Mouse (Mus musculus) embryo, embryonic 10.5 days (tissue): Measurements from ENCODE around the gene Gm45194.

Source experiments
- DNase-seq: peaks from one replicate; pipeline ENCODE4 v3.0.0-alpha.2; 2015; ENCODE audit warnings: low spot score

The Gm45194 gene

GRCm38 (mm10) chrX:111891089-111891488 lies at the start of gene Gm45194:
TSS of gene Gm45194 (plus strand) at chrX:111891389.
- DNase-seq = no peak

GRCm38 (mm10) chrX:111855878-111856277 lies 35.3 kb upstream of the Gm45194 start:
- DNase-seq = no peak

- no peak for DNase-seq
Observed at GRCm38 (mm10) chrX:111881251-111881650, 9.9 kb upstream of the Gm45194 start.

- peak; percentile 53 for DNase-seq
Observed at GRCm38 (mm10) chrX:111894321-111895050, 3.3 kb downstream of the Gm45194 start.

- peak; percentile 19 for DNase-seq
Observed at GRCm38 (mm10) chrX:111895084-111895779, 4.0 kb downstream of the Gm45194 start.

GRCm38 (mm10) chrX:111917422-111917821 lies 26.2 kb downstream of the Gm45194 start:
- no peak for DNase-seq

- DNase-seq = no peak
Observed at GRCm38 (mm10) chrX:111960909-111961308, 69.7 kb downstream of the Gm45194 start.

GRCm38 (mm10) chrX:111999661-112000060 lies 108.5 kb downstream of the Gm45194 start:
- DNase-seq = no peak

GRCm38 (mm10) chrX:112010707-112011106 lies 119.5 kb downstream of the Gm45194 start, which contains the start of gene Tex16:
TSS of gene Tex16 (plus strand) at chrX:112011007.
- DNase-seq = no peak

- DNase-seq = no peak
Observed at GRCm38 (mm10) chrX:112238749-112239148, 347.6 kb downstream of the Gm45194 start, which contains the start of gene 4933403O08Rik. TSS of gene 4933403O08Rik (plus strand) at chrX:112239049.

GRCm38 (mm10) chrX:112242916-112243315 lies 351.7 kb downstream of the Gm45194 start:
- no peak for DNase-seq

- DNase-seq = no peak
Observed at GRCm38 (mm10) chrX:112255513-112255912, 364.3 kb downstream of the Gm45194 start.

- no peak for DNase-seq
Observed at GRCm38 (mm10) chrX:112273550-112273949, 382.4 kb downstream of the Gm45194 start.
